Mouse (Mus musculus): ENCODE data around the gene Ptrh2.

DNA sequence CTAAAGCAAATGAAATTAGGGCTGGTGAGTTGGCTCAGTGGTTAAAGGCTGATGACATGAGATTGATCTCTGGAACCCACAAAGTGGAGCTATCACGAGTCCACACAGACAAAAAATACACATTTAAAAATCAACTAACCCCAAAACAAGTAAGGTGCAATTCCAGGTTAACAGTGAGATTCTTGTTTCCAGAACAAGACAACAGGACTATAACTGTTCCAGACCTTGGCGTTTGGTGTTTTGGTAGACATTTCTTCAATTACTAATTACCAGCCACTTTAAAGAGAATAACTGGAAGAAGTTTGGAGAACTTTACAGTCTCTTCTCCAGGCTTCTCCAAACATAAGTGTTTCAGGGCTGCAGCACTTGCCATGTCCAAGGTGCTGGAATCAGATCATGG, 8.8 kb downstream of the Ptrh2 start:
- TF ChIP-seq CTCF (conservative IDR thresholded peaks at IDR 0.05 in 1 of 2, IDR thresholded peaks at IDR 0.05 in 1 of 2; ENCODE audit: low read depth in 2 of 2, low read length in 2 of 2) (no peak), POLR2AphosphoS2 (IDR thresholded peaks at IDR 0.05; ENCODE audit: low read depth, low read length) (no peak; the same call in 1 of the 2 replicates), GABPA (IDR thresholded peaks at IDR 0.05; ENCODE audit: insufficient replicate concordance, low read depth, low read length) (no peak), MAX (IDR thresholded peaks at IDR 0.05; ENCODE audit: low read length) (no peak), ELF1 (IDR thresholded peaks at IDR 0.05; ENCODE audit: low read depth, low read length) (no peak), MAFK (IDR thresholded peaks at IDR 0.05; ENCODE audit: insufficient replicate concordance, low read length) (no peak), MEF2A (IDR thresholded peaks at IDR 0.05; ENCODE audit: borderline replicate concordance, low read depth, low read length) (no peak), POLR2A (IDR thresholded peaks at IDR 0.05; ENCODE audit: low read depth, low read length) (no peak), CHD2 (IDR thresholded peaks at IDR 0.05; ENCODE audit: low read length) (no peak)

All from CH12.LX (cell line).